In the genomic region with DNA sequence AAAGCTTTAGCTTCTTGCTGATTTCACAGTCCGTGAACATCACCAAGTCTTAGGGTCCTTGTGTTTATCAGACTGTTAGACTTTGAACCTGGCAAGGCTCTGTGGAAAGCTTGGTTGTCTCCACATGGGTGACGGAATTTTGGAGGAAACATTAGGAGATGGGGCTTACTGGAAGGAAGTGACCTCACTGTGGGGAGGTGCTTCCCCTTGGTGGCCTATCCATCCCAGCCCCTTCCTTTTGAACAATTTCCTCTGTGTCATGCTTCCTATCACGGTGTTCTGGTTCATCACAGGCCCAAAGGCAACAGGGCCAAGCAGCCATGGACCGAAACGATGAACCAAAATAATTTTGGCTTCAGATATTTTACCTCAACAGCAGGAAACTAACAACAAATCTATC, we compare ENCODE assay signal across 18 mouse cellular contexts. TPM values are rescaled to one million over a fixed set of nuclear protein-coding genes. Genes with fewer than 3 reads are reported as not detected.
A peak's percentile ranks its signal among the peaks of the same experiment; 100 is the strongest.
DNase-seq lines count a peak whose midpoint lies in the region; ATAC-seq and TF ChIP-seq lines count a peak whose summit lies in the region.
"Had no signal": no experiment of that assay in that cellular context is flagged by ENCODE, and none has a peak within 500 bp of the region (broad histone marks: within the 10 kb centered on the region; RNA-seq: fewer than 3 reads in every experiment).

No protein-coding gene starts in this region.

- H3K4me1 ChIP-seq in heart, embryonic 15.5 days (replicated peaks) = peaks cover 70% of the 10 kb centered on the region
- peaks cover 32% of the 10 kb centered on the region for H3K4me1 ChIP-seq in lung, adult 2 months (ENCODE audit: control insufficient read depth, insufficient read depth, low read length)

- H3K36me3 ChIP-seq in heart, embryonic 15.5 days = no peaks in the 10 kb centered on the region
- H3K36me3 ChIP-seq: midbrain, embryonic 15.5 days had no signal

- no peak for TF ChIP-seq CTCF in lung, adult 2 months (IDR thresholded peaks at IDR 0.05; ENCODE audit: insufficient read depth, low read length)

- TF ChIP-seq POLR2A in lung, adult 2 months (IDR thresholded peaks at IDR 0.05; ENCODE audit: borderline replicate concordance, extremely low read depth, low read depth, low read length) = no peak

- H3K4me2 ChIP-seq in heart, embryonic 15.5 days = no peak overlapping the region
- H3K4me2 ChIP-seq: embryonic facial prominence, embryonic 12.5 days; limb, embryonic 13.5 days; midbrain, embryonic 15.5 days had no signal

- H3K27ac ChIP-seq in heart, embryonic 15.5 days = 0 out of 2 replicates have a peak overlapping the region, but pooled peaks have one; percentile 13
- H3K27ac ChIP-seq: embryonic facial prominence, embryonic 12.5 days; limb, embryonic 13.5 days; midbrain, embryonic 15.5 days; stomach, postnatal 0 days had no signal

- no peak for DNase-seq in heart, postnatal 4 days
- DNase-seq in lung, postnatal 36 days = peak; percentile 43
- DNase-seq in lung, adult 2 months = no peak
- no peak for DNase-seq in cerebellum, postnatal 36 days
- DNase-seq in frontal cortex, postnatal 36 days (ENCODE audit: low spot score in 2 of 2) = no peak
- DNase-seq: cerebellum, adult 18-20 months; kidney, postnatal 25 days; lung, adult 18-20 months had no signal

- no peaks in the 10 kb centered on the region for H3K27me3 ChIP-seq in heart, embryonic 15.5 days
- H3K27me3 ChIP-seq: embryonic facial prominence, embryonic 12.5 days; limb, embryonic 13.5 days; midbrain, embryonic 15.5 days had no signal

- ATAC-seq in heart, embryonic 15.5 days (replicated peaks; ENCODE audit: insufficient number of reproducible peaks, insufficient read depth, low FRiP score, low read depth) = no peak
- peak; percentile 34; the same call in 1 of the 2 replicates for ATAC-seq in common myeloid progenitor, adult 5-6 weeks (replicated peaks; ENCODE audit: low read depth, poor library complexity, severe bottlenecking)
- ATAC-seq: activated CD4-positive, CD25-positive, alpha-beta regulatory T cell, adult 4 months; forebrain, embryonic 16.5 days; hindbrain, embryonic 16.5 days; intestine, postnatal 0 days; midbrain, embryonic 15.5 days had no signal

- no peak overlapping the region for H3K9ac ChIP-seq in heart, embryonic 15.5 days
- H3K9ac ChIP-seq: embryonic facial prominence, embryonic 12.5 days; limb, embryonic 13.5 days; midbrain, embryonic 15.5 days had no signal

- H3K9me3 ChIP-seq in heart, embryonic 15.5 days (replicated peaks) = no peaks in the 10 kb centered on the region
- H3K9me3 ChIP-seq: embryonic facial prominence, embryonic 12.5 days; midbrain, embryonic 15.5 days had no signal

- no peak overlapping the region for H3K4me3 ChIP-seq in heart, embryonic 15.5 days
- no peak overlapping the region for H3K4me3 ChIP-seq in lung, adult 2 months (replicated peaks; ENCODE audit: extremely low read depth, low read depth, low read length)
- H3K4me3 ChIP-seq: embryonic facial prominence, embryonic 12.5 days; limb, embryonic 13.5 days; midbrain, embryonic 15.5 days had no signal

- WGBS in heart, embryonic 15.5 days = 72% methylated on average over 5 of the region's 5 CpGs
- WGBS in lung, adult 2 months = 55% methylated on average over 5 of the region's 5 CpGs

RNA-seq across cellular contexts. Expression of a gene that starts 16.0 kb away (rescaled TPM):
- polyA plus RNA-seq in heart, embryonic 15.5 days (2015; fragmentation: Nextera tagmentation; extraction: Ambion mirVana) = 341 and 401 TPM in 2 replicates
- total RNA-seq in heart, postnatal 4 days (2021) = 100 to 1,000 TPM; 162 to 167 TPM
- polyA plus RNA-seq in lung, adult 2 months (2012; rRNA removed) = 165 and 170 TPM in 2 replicates
- total RNA-seq in common myeloid progenitor, adult 5-6 weeks (2017) = 43.5 and 51.0 TPM in 2 replicates
